Mouse (Mus musculus): ENCODE results near the gene Ptx3. TPM values are rescaled to one million over a fixed set of nuclear protein-coding genes. Genes with fewer than 3 reads are reported as not detected.
"Not testable (repeated sequence)": the region's sequence is repeated elsewhere in the genome, so short reads cannot be mapped to it uniquely, and the experiment has no call there.

The Ptx3 gene
- polyA plus RNA-seq, 1 experiment from 2014 or later, result 11.5 TPM

DNA sequence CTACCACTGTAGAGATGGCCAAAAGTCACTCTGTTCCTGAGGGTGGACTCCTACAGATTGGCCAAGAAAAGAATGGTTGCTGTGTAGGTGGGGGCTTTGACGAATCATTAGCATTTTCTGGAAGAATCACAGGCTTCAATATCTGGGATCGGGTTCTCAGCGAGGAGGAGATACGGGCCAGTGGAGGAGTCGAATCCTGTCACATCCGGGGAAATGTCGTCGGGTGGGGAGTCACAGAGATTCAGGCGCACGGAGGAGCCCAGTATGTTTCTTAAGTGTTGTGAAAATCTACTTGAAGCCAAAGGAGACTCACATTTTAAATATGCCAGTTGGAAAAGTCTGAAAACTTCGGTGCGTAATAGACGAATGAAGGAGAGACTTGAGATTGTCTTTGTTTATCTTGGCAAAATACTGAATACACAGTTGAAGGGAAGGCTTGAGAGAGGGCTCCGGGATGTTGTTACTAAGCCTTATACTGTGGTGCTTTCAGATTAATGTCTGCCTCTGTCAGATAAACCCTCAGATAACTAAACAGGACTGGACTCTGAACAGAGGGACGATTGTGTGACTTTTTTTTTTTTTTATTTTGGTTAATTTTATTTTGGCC is 5.3 kb downstream of the Ptx3 start:
- H3K4me3 ChIP-seq (ENCODE audit: low read length), result no peak overlapping the region
- no peak overlapping the region for H3K4me2 ChIP-seq (replicated peaks; ENCODE audit: low read depth, low read length)
- H3K27ac ChIP-seq (ENCODE audit: low read length), result no peak overlapping the region
- no peak overlapping the region for H3K9ac ChIP-seq (replicated peaks; ENCODE audit: low read length)
- no peaks in the 10 kb centered on the region for H3K36me3 ChIP-seq (ENCODE audit: insufficient read depth, low read length)
- no peaks in the 10 kb centered on the region for H3K9me3 ChIP-seq (ENCODE audit: low read length)
- peaks cover 17% of the 10 kb centered on the region for H3K4me1 ChIP-seq (ENCODE audit: insufficient read depth, low read length)
- WGBS, result 48% methylated on average over 15 of the region's 15 CpGs
- no peak for ATAC-seq (ENCODE audit: low FRiP score, low TSS enrichment)
- H3K27me3 ChIP-seq (ENCODE audit: insufficient read depth, low read length), result no peaks in the 10 kb centered on the region; the same call in 1 of the 2 replicates

DNA sequence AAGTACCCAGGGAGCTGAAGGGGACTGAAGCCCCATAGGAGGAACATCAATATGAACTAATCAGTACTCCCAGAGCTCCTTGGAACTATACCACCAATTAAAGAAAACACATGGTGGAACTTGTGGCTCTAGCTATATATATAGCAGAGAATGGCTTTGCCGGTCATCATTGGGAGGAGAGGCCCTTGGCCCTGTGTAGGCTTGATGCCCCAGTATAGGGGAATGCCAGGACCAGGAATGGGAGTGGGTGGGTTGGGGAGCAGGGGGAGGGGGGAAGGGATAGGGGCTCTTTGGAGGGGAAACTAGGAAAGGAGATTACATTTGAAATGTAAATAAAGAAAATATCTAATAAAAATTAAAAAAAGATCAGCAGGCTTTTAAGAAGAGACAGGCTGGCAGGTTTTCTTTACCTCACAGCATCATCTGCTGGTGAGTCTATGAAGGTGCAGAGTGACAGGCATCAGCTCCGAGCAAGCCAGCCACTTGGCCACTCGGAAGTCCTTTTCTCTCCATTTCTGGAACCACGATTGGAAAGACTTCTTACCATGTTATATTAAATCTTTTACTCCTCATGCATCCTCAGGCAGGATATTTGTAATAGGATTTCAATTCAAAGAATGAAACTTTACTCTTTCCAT is 16.6 kb downstream of the Ptx3 start:
- not testable (repeated sequence) for ATAC-seq (ENCODE audit: low FRiP score, low TSS enrichment)

DNA sequence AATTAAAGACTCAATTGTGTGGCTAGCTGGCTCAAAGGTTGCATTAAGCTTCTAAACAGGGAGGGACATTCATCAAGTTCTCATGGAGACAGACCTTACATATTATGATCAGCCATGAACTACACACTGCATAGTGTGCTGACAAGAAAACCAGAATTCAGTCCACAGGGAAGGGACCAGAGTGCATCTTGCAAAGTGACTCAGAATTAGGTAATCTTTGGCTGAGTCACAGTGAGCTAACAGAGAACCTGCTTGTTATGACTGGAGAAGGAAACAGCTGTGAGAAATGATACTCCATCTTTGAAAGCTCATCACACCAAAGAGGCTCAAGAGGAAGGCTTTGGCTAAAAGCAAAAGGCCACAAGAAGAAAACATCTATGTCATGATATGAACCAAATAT is 20.8 kb downstream of the Ptx3 start:
- H3K27ac ChIP-seq (ENCODE audit: low read length), result no peak overlapping the region
- no peaks in the 10 kb centered on the region for H3K4me1 ChIP-seq (ENCODE audit: insufficient read depth, low read length)
- no peak overlapping the region for H3K4me2 ChIP-seq (replicated peaks; ENCODE audit: low read depth, low read length)
- H3K4me3 ChIP-seq (ENCODE audit: low read length), result no peak overlapping the region
- ATAC-seq (ENCODE audit: low FRiP score, low TSS enrichment), result no peak
- H3K27me3 ChIP-seq (ENCODE audit: insufficient read depth, low read length), result no peaks in the 10 kb centered on the region
- no peaks in the 10 kb centered on the region for H3K9me3 ChIP-seq (ENCODE audit: low read length)
- H3K9ac ChIP-seq (replicated peaks; ENCODE audit: low read length), result no peak overlapping the region
- no peaks in the 10 kb centered on the region for H3K36me3 ChIP-seq (ENCODE audit: insufficient read depth, low read length)

More for the DNA sequence above, 16.6 kb downstream of the Ptx3 start:
- WGBS, result 35% methylated on average over 4 of the region's 4 CpGs
- H3K4me1 ChIP-seq (ENCODE audit: insufficient read depth, low read length); H3K27me3 ChIP-seq (ENCODE audit: insufficient read depth, low read length); H3K36me3 ChIP-seq (ENCODE audit: insufficient read depth, low read length); H3K9me3 ChIP-seq (ENCODE audit: low read length); H3K27ac ChIP-seq (ENCODE audit: low read length); H3K4me2 ChIP-seq (replicated peaks; ENCODE audit: low read depth, low read length); H3K9ac ChIP-seq (replicated peaks; ENCODE audit: low read length); H3K4me3 ChIP-seq (ENCODE audit: low read length): not testable (repeated sequence)

DNA sequence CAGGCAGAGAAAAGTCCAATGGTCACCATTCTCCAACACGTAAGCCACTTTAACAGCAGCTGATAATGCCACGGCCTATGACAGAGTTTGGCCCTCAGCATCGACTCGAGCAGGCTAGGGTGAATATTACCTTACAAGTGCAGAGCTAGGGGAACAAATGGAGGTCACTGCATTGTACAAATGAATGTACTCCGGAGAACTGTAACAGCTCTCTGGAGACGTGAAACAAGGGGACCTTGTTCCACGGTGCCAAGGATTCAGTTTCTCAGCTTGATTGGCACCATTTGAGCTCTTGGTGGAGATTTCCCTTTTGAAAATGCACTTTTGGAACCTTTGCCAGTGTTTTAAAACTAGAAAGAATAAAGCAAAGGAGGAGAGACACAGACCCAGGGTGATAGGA is 32.1 kb downstream of the Ptx3 start:
- Histone ChIP-seq H3K27me3 (ENCODE audit: insufficient read depth, low read length) (no peaks in the 10 kb centered on the region), H3K9ac (replicated peaks; ENCODE audit: low read length) (no peak overlapping the region), H3K36me3 (ENCODE audit: insufficient read depth, low read length) (no peaks in the 10 kb centered on the region), H3K4me1 (ENCODE audit: insufficient read depth, low read length) (no peaks in the 10 kb centered on the region), H3K4me2 (replicated peaks; ENCODE audit: low read depth, low read length) (no peak overlapping the region), H3K4me3 (ENCODE audit: low read length) (no peak overlapping the region), H3K27ac (ENCODE audit: low read length) (no peak overlapping the region), H3K9me3 (ENCODE audit: low read length) (no peaks in the 10 kb centered on the region)
- ATAC-seq (ENCODE audit: low FRiP score, low TSS enrichment), result no peak
- WGBS, result 82% methylated on average over 7 of the region's 7 CpGs

DNA sequence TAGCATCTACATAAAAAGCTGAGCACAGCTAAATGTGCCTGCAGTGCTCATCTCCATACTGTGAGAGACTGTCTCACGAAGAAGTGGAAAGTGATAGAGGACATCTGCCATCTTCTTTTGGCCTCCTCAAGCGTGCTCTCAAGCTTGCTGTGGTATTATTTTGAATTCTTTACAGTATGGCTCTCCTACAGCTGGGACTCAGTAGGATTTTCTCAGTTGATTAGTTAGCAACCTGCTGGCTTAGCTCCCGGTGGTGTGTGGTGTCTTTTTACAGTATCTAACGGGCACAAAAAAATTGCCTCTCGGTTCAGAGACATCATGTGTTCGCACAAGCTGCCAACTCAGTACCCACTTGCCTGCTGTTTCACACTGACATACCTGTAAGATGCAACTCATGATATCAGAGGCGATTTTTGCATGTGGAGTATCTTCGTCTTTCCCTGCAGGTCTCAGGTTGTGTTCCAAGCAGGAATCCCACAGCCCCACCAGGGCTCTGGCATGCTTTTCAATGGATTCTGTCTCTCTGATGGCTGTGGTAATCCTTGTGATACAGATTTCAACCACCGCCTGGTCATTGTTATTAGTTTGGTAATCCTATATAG is 34.9 kb downstream of the Ptx3 start:
- no peaks in the 10 kb centered on the region for H3K4me1 ChIP-seq (ENCODE audit: insufficient read depth, low read length)
- no peak overlapping the region for H3K27ac ChIP-seq (ENCODE audit: low read length)
- ATAC-seq (ENCODE audit: low FRiP score, low TSS enrichment), result no peak
- H3K27me3 ChIP-seq (ENCODE audit: insufficient read depth, low read length), result no peaks in the 10 kb centered on the region
- H3K4me2 ChIP-seq (replicated peaks; ENCODE audit: low read depth, low read length), result no peak overlapping the region
- H3K9me3 ChIP-seq (ENCODE audit: low read length), result no peaks in the 10 kb centered on the region
- WGBS, result 82% methylated on average over 9 of the region's 9 CpGs
- H3K36me3 ChIP-seq (ENCODE audit: insufficient read depth, low read length), result no peaks in the 10 kb centered on the region
- no peak overlapping the region for H3K4me3 ChIP-seq (ENCODE audit: low read length)
- H3K9ac ChIP-seq (replicated peaks; ENCODE audit: low read length), result no peak overlapping the region

DNA sequence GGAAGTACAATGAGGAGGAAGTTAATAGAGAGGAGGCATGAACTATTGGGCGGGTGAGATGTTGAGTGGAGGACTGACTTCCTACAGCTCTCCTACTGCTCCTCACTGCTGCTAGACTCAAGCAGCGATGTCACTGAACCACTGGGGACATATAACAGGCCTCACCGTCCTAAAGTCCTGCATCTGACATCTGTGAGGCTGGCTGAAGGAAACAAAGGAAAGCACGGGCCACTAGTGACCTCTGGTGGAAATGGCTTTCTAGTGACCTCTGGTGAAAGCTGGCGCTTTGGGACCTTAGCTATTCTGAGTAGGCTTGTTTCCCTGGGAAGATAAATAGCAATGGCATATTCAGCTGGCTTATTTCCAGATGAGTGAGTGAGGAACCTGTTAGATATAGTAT is 42.6 kb downstream of the Ptx3 start:
- Histone ChIP-seq H3K4me2 (replicated peaks; ENCODE audit: low read depth, low read length) (no peak overlapping the region), H3K36me3 (ENCODE audit: insufficient read depth, low read length) (no peaks in the 10 kb centered on the region), H3K4me1 (ENCODE audit: insufficient read depth, low read length) (no peaks in the 10 kb centered on the region), H3K27me3 (ENCODE audit: insufficient read depth, low read length) (no peaks in the 10 kb centered on the region), H3K9me3 (ENCODE audit: low read length) (no peaks in the 10 kb centered on the region), H3K9ac (replicated peaks; ENCODE audit: low read length) (no peak overlapping the region), H3K4me3 (ENCODE audit: low read length) (no peak overlapping the region), H3K27ac (ENCODE audit: low read length) (no peak overlapping the region)
- WGBS, result 34% methylated on average over 5 of the region's 5 CpGs
- no peak for ATAC-seq (ENCODE audit: low FRiP score, low TSS enrichment)

DNA sequence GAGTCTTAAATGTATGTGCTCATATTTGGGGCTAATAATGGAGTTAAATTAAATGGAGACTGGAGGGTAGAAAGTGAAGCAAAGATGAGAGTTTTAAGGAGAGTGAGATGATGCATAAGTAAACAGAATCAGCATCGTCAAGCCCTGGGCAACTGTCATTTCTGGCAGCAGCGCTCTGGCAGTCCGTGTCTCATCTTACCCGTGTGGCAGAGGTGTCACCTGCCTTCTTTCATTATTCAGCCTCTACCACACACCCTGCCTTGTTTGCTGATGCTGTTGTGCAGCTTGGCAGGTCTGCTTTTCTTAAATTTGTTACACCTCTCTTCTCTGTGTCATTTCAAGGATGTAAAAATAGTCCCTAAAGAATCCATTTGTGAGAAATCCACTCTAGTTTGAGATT is 43.6 kb downstream of the Ptx3 start:
- no peak overlapping the region for H3K9ac ChIP-seq (replicated peaks; ENCODE audit: low read length)
- H3K36me3 ChIP-seq (ENCODE audit: insufficient read depth, low read length), result no peaks in the 10 kb centered on the region
- H3K4me3 ChIP-seq (ENCODE audit: low read length), result no peak overlapping the region
- H3K27me3 ChIP-seq (ENCODE audit: insufficient read depth, low read length), result no peaks in the 10 kb centered on the region
- no peak overlapping the region for H3K27ac ChIP-seq (ENCODE audit: low read length)
- no peaks in the 10 kb centered on the region for H3K9me3 ChIP-seq (ENCODE audit: low read length)
- 77% methylated on average over 4 of the region's 4 CpGs for WGBS
- no peaks in the 10 kb centered on the region for H3K4me1 ChIP-seq (ENCODE audit: insufficient read depth, low read length)
- ATAC-seq (ENCODE audit: low FRiP score, low TSS enrichment), result no peak
- no peak overlapping the region for H3K4me2 ChIP-seq (replicated peaks; ENCODE audit: low read depth, low read length)

Other genes with a start within 250 kb of the Ptx3 start
- 11.9 and 17.6 TPM in 2 replicates for gene Veph1, start 76.9 kb downstream of the Ptx3 start, polyA plus RNA-seq (2015; fragmentation: Nextera tagmentation; extraction: Ambion mirVana)

All from kidney, embryonic 16.5 days (tissue).